Mouse (Mus musculus) kidney, adult 9 months (tissue): ENCODE measurements around the gene Tmem256.
"Not testable (repeated sequence)": the region's sequence is repeated elsewhere in the genome, so short reads cannot be mapped to it uniquely, and the experiment has no call there.

ENCODE experiments used
- DNase-seq: peaks from one replicate; pipeline ENCODE4 v3.0.0; 2022

Tmem256 gene

GRCm38 (mm10) chr11:69858113-69858998 lies 20.0 kb downstream of the Tmem256 start, which contains the start of gene Tnk1:
Tnk1 (minus strand) TSS chr11:69858730.
- peak; percentile 74 for DNase-seq

- DNase-seq = not testable (repeated sequence)
These were observed 25.4 kb downstream of the Tmem256 start for GRCm38 (mm10) chr11:69863729-69864128.

GRCm38 (mm10) chr11:69864138-69864860 lies 26.0 kb downstream of the Tmem256 start:
- DNase-seq = no peak

- no peak for DNase-seq
These were observed 27.2 kb downstream of the Tmem256 start for GRCm38 (mm10) chr11:69865561-69865960.

GRCm38 (mm10) chr11:69867335-69867734 lies 29.0 kb downstream of the Tmem256 start:
- no peak for DNase-seq

- no peak for DNase-seq
These were observed 32.2 kb downstream of the Tmem256 start for GRCm38 (mm10) chr11:69870289-69871069.

- no peak for DNase-seq
These were observed 33.5 kb downstream of the Tmem256 start for GRCm38 (mm10) chr11:69871822-69872221.

- DNase-seq = no peak
These were observed 34.1 kb downstream of the Tmem256 start for GRCm38 (mm10) chr11:69872451-69872850.

- peak; percentile 54 for DNase-seq
These were observed 37.9 kb downstream of the Tmem256 start for GRCm38 (mm10) chr11:69876186-69876585.

GRCm38 (mm10) chr11:69876867-69877266 lies 38.6 kb downstream of the Tmem256 start:
- DNase-seq = peak; percentile 87

- no peak for DNase-seq
These were observed 39.6 kb downstream of the Tmem256 start, which contains the start of gene Tmem95 for GRCm38 (mm10) chr11:69877878-69878277. Tmem95 (minus strand) TSS chr11:69878018.

GRCm38 (mm10) chr11:69878399-69878798 lies 40.1 kb downstream of the Tmem256 start:
- DNase-seq = no peak

- no peak for DNase-seq
These were observed 40.6 kb downstream of the Tmem256 start for GRCm38 (mm10) chr11:69878952-69879351.

GRCm38 (mm10) chr11:69879711-69880110 lies 41.4 kb downstream of the Tmem256 start:
- no peak for DNase-seq

GRCm38 (mm10) chr11:69880506-69880852 lies 42.2 kb downstream of the Tmem256 start:
- DNase-seq = peak; percentile 88

- DNase-seq = peak; percentile 94
These were observed 42.7 kb downstream of the Tmem256 start, which contains the start of gene Kctd11 for GRCm38 (mm10) chr11:69880853-69881603. Kctd11 (minus strand) TSS chr11:69881406.

GRCm38 (mm10) chr11:69881787-69882670 lies 43.7 kb downstream of the Tmem256 start:
- DNase-seq = no peak

GRCm38 (mm10) chr11:69883066-69883465 lies 44.8 kb downstream of the Tmem256 start:
- peak; percentile 50 for DNase-seq

GRCm38 (mm10) chr11:69883527-69884151 lies 45.3 kb downstream of the Tmem256 start:
- no peak for DNase-seq

GRCm38 (mm10) chr11:69884240-69884639 lies 45.9 kb downstream of the Tmem256 start:
- peak; percentile 49 for DNase-seq

GRCm38 (mm10) chr11:69884663-69885062 lies 46.3 kb downstream of the Tmem256 start:
- peak; percentile 65 for DNase-seq
